Mouse (Mus musculus): ENCODE results near the gene Ccdc58.

DNA sequence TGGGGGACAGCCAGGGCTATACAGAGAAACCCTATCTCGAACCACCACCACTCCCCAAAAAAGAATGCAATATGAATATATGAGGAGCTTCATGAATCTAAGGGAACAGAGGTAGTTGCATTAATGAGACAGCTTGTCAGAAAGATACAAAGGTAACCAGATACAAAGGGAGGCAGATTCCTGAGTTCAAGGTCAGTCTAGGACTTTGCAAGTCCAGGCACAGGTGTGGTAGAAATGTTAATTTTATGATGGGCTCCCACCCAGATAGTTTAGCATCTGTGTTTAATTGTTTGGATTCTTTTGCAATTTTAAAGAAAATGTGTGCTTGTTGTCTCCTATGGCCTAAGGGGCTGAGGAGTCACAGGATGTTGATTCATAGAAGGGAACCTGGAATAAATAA, 30.7 kb downstream of the Ccdc58 start:
- TF ChIP-seq CTCF (conservative IDR thresholded peaks at IDR 0.05; ENCODE audit: insufficient read depth, insufficient read length, low read depth, low read length) (no peak), POLR2A (IDR thresholded peaks at IDR 0.05; ENCODE audit: low read depth, low read length) (no peak)
